Mouse (Mus musculus) liver, embryonic 13.5 days (tissue): ENCODE measurements around the gene Kras. TPM values are rescaled to one million over a fixed set of nuclear protein-coding genes. Genes with fewer than 3 reads are reported as not detected.

Experiments
- ATAC-seq: fragments of 200-750 bp; cut with Nextera tagmentation; 2 replicates; pipeline ENCODE4 v1.8.0; 2017; ENCODE audit warnings: low read depth, mild to moderate bottlenecking, moderate number of reproducible peaks, moderate library complexity
- DNase-seq: peaks from one replicate; pipeline ENCODE4 v3.0.0; 2022
- H3K27ac ChIP-seq: fragments of 300-500 bp; sonication (generic); 2 replicates; pipeline ENCODE4 v1.5.1; 2015; ENCODE audit warnings: moderate library complexity, mild to moderate bottlenecking, inconsistent platforms
- H3K27me3 ChIP-seq: fragments of 300-500 bp; sonication (generic); 2 replicates; pipeline ENCODE4 v1.6.1; 2015; ENCODE audit warnings: mild to moderate bottlenecking, inconsistent platforms
- H3K36me3 ChIP-seq: fragments of 300-500 bp; sonication (generic); 2 replicates; pipeline ENCODE4 v1.6.1; 2015; ENCODE audit warnings: mild to moderate bottlenecking, inconsistent platforms
- H3K4me1 ChIP-seq: fragments of 300-500 bp; sonication (generic); replicated peaks from 2 replicates; pipeline ENCODE4 v1.6.1; 2015; ENCODE audit warnings: inconsistent platforms
- H3K4me2 ChIP-seq: fragments of 300-500 bp; sonication (generic); 2 replicates; pipeline ENCODE4 v1.6.1; 2015; ENCODE audit warnings: inconsistent platforms, mild to moderate bottlenecking, moderate library complexity
- H3K4me3 ChIP-seq: fragments of 300-500 bp; sonication (generic); replicated peaks from 2 replicates; pipeline ENCODE4 v1.5.1; 2015; ENCODE audit warnings: mild to moderate bottlenecking, inconsistent platforms
- H3K9ac ChIP-seq: fragments of 300-500 bp; sonication (generic); 2 replicates; pipeline ENCODE4 v1.6.1; 2015; ENCODE audit warnings: mild to moderate bottlenecking, inconsistent platforms
- H3K9me3 ChIP-seq: fragments of 300-500 bp; sonication (generic); replicated peaks from 2 replicates; pipeline ENCODE4 v1.6.1; 2016; ENCODE audit warnings: inconsistent platforms
- WGBS: fragments of 180-500 bp; shearing (Covaris S2); methylation state at CpG from one replicate; pipeline ENCODE4 v1.1.7; 2015; ENCODE audit not compliant: insufficient replicate concordance; 5-methylcytosine and 5-hydroxymethylcytosine counted together
- polyA plus RNA-seq: library from polyadenylated mRNA; unstranded; fragments of >200 nt; fragmentation: Nextera tagmentation; extraction: Ambion mirVana; gene quantifications from 2 replicates; pipeline ENCODE4 v1.2.1, GENCODE M21; 2015

The Kras gene
- polyA plus RNA-seq, 1 experiment from 2014 or later: 55.0 TPM

DNA sequence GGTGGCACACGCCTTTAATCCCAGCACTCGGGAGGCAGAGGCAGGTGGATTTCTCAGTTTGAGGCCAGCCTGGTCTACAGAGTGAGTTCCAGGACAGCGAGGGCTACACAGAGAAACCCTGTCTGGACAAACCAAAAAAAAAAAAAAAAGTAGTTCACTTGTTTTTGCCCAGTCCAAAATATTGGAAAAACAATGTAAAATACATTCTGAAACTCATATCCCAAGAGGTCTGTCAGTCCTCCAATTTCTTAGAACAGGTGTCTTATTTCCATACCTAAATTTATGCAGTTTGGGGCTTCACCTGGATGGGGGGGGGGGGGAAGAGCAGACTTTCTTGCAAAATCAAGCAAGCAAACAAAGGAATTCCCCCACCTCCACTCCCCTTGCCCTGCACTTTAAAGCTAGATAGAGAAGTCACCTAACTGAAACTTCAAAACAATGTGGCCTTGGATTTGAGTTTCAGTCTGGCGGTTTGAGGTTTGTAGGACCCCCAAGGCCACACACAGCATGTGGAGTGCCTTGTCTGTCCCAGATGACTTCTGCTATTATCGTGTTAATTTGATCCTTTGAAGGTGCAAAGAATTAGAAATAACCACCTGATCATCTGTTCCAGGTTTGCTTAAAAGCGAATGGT is 25.7 kb upstream of the Kras start:
- peak overlapping the region; percentile 68 for H3K4me2 ChIP-seq
- peak overlapping the region; percentile 59; the same call in 1 of the 2 replicates for H3K9ac ChIP-seq
- no peak for DNase-seq
- no peaks in the 10 kb centered on the region for H3K36me3 ChIP-seq
- H3K27me3 ChIP-seq: no peaks in the 10 kb centered on the region
- peak overlapping the region; percentile 43 for H3K4me3 ChIP-seq
- peaks cover 31% of the 10 kb centered on the region for H3K4me1 ChIP-seq
- no peaks in the 10 kb centered on the region for H3K9me3 ChIP-seq
- peak overlapping the region; percentile 63; the same call in 1 of the 2 replicates for H3K27ac ChIP-seq
- ATAC-seq: no peak
- 38% methylated on average over 6 of the region's 6 CpGs for WGBS

DNA sequence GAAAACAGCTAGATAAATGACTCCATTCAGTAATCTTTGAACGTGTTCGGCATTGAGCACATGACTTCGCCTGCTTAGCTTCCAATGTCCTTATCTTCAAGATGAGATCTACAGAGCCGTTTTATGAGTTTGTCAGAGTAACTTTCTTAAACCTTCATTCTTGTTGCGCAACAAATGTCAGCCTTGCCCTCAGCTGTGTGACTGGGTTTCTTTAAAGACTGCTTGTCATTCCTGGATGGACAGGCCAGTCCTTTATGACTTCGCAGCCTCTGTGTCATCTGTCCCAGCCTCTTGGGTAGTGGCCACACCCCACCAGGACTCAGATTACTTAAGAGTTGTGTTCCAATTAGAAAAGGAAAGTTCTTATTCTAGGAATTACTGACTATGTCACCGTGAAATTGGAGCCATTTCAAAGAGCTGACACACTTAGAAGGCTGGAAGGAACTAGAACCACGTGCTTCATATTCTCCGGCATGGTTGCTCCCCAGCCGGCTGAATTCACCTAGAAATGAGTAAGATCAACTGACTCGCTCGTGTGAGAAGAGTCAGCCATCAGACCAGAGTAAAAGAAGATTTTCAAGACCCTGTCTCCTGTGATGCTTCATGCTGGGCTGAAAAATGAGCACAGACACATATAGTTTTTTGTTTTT is 24.1 kb upstream of the Kras start:
- 57% methylated on average over 12 of the region's 12 CpGs for WGBS

GRCm38 (mm10) chr6:145272142-145272937 is 22.3 kb upstream of the Kras start:
- Histone ChIP-seq H3K4me3 (no peak overlapping the region), H3K4me2 (no peak overlapping the region), H3K4me1 (peaks cover 31% of the 10 kb centered on the region), H3K9ac (no peak overlapping the region), H3K27ac (no peak overlapping the region), H3K36me3 (no peaks in the 10 kb centered on the region), H3K27me3 (no peaks in the 10 kb centered on the region), H3K9me3 (no peaks in the 10 kb centered on the region)
- no peak for DNase-seq
- no peak for ATAC-seq
- WGBS: 46% methylated on average over 10 of the region's 10 CpGs

More for the DNA sequence above, 24.1 kb upstream of the Kras start:
- Histone ChIP-seq H3K4me3 (no peak overlapping the region), H3K9me3 (no peaks in the 10 kb centered on the region), H3K4me2 (no peak overlapping the region), H3K4me1 (peaks cover 31% of the 10 kb centered on the region), H3K9ac (no peak overlapping the region), H3K36me3 (no peaks in the 10 kb centered on the region), H3K27ac (no peak overlapping the region), H3K27me3 (no peaks in the 10 kb centered on the region)
- no peak for ATAC-seq
- DNase-seq: no peak

DNA sequence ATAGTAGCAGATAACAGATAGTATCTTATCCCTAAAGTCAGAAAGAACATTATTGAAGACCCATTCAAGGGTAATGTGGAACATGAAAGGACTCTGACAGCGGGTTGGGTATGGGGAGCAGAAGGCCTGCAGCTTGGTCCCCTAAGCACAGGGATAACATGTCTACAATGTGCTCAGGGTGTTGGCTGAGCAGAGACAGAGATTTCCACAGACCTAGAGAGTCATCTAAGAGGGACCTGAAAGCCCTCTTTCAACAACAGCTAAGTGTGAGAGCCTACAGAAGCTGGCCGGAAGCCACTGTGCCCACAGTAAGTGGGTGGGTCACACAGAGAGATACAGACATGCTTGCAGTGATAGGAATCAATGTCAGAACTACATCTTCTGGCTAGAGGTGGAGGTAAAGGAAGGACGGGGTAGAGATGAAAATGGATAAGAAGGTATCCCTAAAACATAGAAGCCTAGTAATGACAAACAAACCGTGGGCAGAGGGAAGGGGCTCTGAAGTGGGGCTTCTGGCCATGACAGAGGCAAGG is 19.3 kb upstream of the Kras start:
- H3K36me3 ChIP-seq: no peaks in the 10 kb centered on the region
- H3K9ac ChIP-seq: no peak overlapping the region
- H3K27me3 ChIP-seq: 0 out of 2 replicates have a peak, but pooled peaks cover 5% of the 10 kb centered on the region
- no peak overlapping the region for H3K27ac ChIP-seq
- no peak for DNase-seq
- H3K4me3 ChIP-seq: no peak overlapping the region
- H3K9me3 ChIP-seq: no peaks in the 10 kb centered on the region
- peaks cover 13% of the 10 kb centered on the region for H3K4me1 ChIP-seq
- H3K4me2 ChIP-seq: no peak overlapping the region
- 64% methylated on average over 4 of the region's 4 CpGs for WGBS
- ATAC-seq: no peak

DNA sequence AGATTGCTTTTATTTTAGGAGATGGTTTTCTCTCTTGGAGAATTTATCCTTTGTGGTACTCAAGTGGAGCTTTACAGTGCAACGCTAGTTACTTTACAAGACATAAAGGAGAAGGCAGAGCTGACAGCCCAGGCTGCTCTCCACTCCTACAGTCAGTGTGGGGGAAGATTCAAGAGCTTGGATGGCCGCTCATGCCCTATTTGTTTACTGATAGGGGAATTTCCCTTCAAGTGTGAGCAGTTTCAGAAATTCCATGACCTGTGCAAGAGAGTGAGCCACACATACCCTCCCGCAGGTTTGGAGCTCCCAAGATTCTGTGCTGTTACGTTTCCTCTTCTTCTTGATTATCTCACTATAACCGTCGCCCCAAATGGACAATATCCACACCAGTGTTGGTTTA is 17.7 kb upstream of the Kras start:
- Histone ChIP-seq H3K9me3 (no peaks in the 10 kb centered on the region), H3K4me2 (no peak overlapping the region), H3K4me1 (peaks cover 5% of the 10 kb centered on the region), H3K9ac (no peak overlapping the region), H3K36me3 (no peaks in the 10 kb centered on the region), H3K4me3 (no peak overlapping the region), H3K27ac (no peak overlapping the region), H3K27me3 (0 out of 2 replicates have a peak, but pooled peaks cover 5% of the 10 kb centered on the region)
- ATAC-seq (no peak), DNase-seq (no peak)
- WGBS: 65% methylated on average over 6 of the region's 6 CpGs

DNA sequence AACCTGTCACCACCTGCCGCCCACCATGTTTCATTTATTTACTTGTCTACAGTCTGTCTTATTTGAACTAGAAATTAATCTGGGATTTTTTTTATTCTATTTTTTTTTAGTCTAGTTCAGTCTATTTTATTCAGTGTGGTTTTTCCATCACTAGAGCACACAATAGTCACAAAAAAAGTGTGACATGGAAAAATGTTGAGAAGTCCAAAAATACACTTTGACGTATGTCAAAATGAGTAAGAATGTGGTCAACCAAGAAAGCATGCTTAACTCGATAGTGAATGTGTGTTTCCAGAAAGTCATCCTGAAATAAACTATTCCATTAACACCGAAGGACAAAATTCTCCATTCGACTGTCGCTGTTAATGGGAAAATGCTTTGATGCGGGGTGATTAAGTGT is 12.3 kb upstream of the Kras start:
- no peak overlapping the region for H3K4me3 ChIP-seq
- H3K36me3 ChIP-seq: no peaks in the 10 kb centered on the region
- H3K4me1 ChIP-seq: no peaks in the 10 kb centered on the region
- H3K27me3 ChIP-seq: 0 out of 2 replicates have a peak, but pooled peaks cover 5% of the 10 kb centered on the region
- WGBS: 68% methylated on average over 7 of the region's 7 CpGs
- no peak overlapping the region for H3K9ac ChIP-seq
- no peak overlapping the region for H3K4me2 ChIP-seq
- DNase-seq: no peak
- H3K27ac ChIP-seq: no peak overlapping the region
- no peaks in the 10 kb centered on the region for H3K9me3 ChIP-seq
- no peak for ATAC-seq

DNA sequence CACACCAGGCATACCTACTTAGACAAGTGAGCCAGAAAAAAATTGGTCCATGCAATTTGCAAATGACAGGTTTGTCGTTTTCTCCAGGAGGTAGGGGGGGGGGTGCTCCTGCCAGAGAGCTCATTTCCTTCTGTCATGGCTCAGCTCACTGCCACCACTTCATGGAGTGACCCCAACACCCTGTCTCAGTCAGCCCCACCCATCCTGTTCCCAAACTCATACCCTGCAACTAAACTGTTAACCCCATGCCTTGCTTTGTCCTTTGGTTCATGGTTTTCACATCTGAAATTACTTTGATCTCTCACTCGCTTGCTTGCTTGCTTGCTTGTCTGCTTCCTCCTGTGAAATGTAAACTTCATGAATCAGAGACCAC is 6.6 kb upstream of the Kras start:
- no peak for ATAC-seq
- H3K4me3 ChIP-seq: no peak overlapping the region
- H3K4me1 ChIP-seq: no peaks in the 10 kb centered on the region
- 35% methylated on average over 2 of the region's 2 CpGs for WGBS
- H3K27me3 ChIP-seq: 0 out of 2 replicates have a peak, but pooled peaks cover 4% of the 10 kb centered on the region
- no peak overlapping the region for H3K9ac ChIP-seq
- H3K36me3 ChIP-seq: no peaks in the 10 kb centered on the region
- no peak for DNase-seq
- H3K9me3 ChIP-seq: no peaks in the 10 kb centered on the region
- H3K4me2 ChIP-seq: no peak overlapping the region
- no peak overlapping the region for H3K27ac ChIP-seq

DNA sequence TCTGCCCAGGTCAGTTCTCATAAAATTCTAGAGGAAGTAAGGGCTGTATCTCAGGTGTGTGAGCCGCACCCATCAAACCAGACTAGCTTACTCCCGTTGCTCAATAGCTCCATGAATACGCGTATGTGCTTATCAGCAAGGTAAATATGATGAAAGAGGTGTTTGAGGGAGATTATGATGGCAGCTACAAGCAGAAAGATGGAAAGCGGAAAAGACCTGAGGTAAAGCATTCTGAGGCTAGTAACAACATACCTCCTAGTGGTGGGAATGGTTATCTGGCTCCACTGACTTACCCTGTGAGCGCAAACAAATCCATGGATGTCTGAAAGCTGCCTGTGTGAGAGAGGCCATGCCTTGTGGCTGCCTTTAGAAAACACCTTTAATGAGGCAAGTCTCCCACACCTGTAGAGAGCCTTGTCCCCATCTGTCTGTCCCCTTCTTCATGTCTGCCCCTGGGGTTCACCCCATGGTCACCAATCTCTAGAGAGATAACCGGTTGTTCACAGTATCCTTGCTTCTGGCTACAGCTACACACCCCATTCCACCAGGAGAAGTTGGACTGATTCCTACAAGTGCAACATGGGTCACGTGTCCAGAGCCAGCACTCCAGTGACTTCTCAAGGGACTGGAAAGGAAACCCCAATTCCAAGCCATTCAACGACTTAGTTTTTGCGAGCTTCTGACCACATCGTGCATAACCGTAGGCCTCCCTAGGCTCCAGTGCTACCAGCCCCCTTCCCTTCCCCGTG is 6.1 kb upstream of the Kras start:
- Histone ChIP-seq H3K4me3 (no peak overlapping the region), H3K27me3 (0 out of 2 replicates have a peak, but pooled peaks cover 4% of the 10 kb centered on the region), H3K9me3 (no peaks in the 10 kb centered on the region), H3K36me3 (no peaks in the 10 kb centered on the region), H3K4me2 (no peak overlapping the region), H3K27ac (no peak overlapping the region), H3K9ac (no peak overlapping the region), H3K4me1 (peaks cover 5% of the 10 kb centered on the region)
- 64% methylated on average over 13 of the region's 13 CpGs for WGBS
- ATAC-seq (no peak), DNase-seq (no peak)

- H3K4me3 ChIP-seq: peak overlapping the region; percentile 95
- DNase-seq: no peak
Measured at GRCm38 (mm10) chr6:145250820-145251219, 781 bp upstream of the Kras start.

GRCm38 (mm10) chr6:145249291-145250184 is 501 bp downstream of the Kras start:
- Histone ChIP-seq H3K9me3 (no peaks in the 10 kb centered on the region), H3K4me1 (peaks cover 34% of the 10 kb centered on the region), H3K9ac (peak overlapping the region; percentile 99), H3K4me2 (peak overlapping the region; percentile 92), H3K27ac (peak overlapping the region; percentile 88), H3K36me3 (peaks cover 20% of the 10 kb centered on the region), H3K27me3 (0 out of 2 replicates have a peak, but pooled peaks cover 7% of the 10 kb centered on the region), H3K4me3 (peak overlapping the region; percentile 95)
- DNase-seq (peak; percentile 52), ATAC-seq (peak; percentile 75)
- under 1% methylated on average over 104 of the region's 124 CpGs for WGBS

More at GRCm38 (mm10) chr6:145250820-145251219, 781 bp upstream of the Kras start:
- H3K27me3 ChIP-seq: 0 out of 2 replicates have a peak, but pooled peaks cover 7% of the 10 kb centered on the region
- peaks cover 34% of the 10 kb centered on the region for H3K4me1 ChIP-seq
- H3K9me3 ChIP-seq: no peaks in the 10 kb centered on the region
- H3K36me3 ChIP-seq: peaks cover 8% of the 10 kb centered on the region; the same call in 1 of the 2 replicates
- no peak for ATAC-seq
- peak overlapping the region; percentile 70 for H3K27ac ChIP-seq
- H3K9ac ChIP-seq: peak overlapping the region; percentile 99
- peak overlapping the region; percentile 92 for H3K4me2 ChIP-seq
- 12% methylated on average over 16 of the region's 16 CpGs for WGBS
